Mouse (Mus musculus) stomach, postnatal 0 days (tissue): ENCODE data around the gene Rreb1. TPM values are rescaled to one million over a fixed set of nuclear protein-coding genes. Genes with fewer than 3 reads are reported as not detected.

Experiments
- ATAC-seq: fragments of 200-750 bp; cut with Nextera tagmentation; 2 replicates; pipeline ENCODE4 v1.8.0; 2017; ENCODE audit not compliant: low FRiP score, low TSS enrichment
- DNase-seq: peaks from one replicate; pipeline ENCODE4 v3.0.0-alpha.2; 2016; ENCODE audit warnings: low spot score
- H3K27ac ChIP-seq: fragments of 300-500 bp; sonication (generic); replicated peaks from 2 replicates; pipeline ENCODE4 v1.5.1; 2014; ENCODE audit warnings: mild to moderate bottlenecking, control low read depth
- H3K27me3 ChIP-seq: fragments of 300-500 bp; sonication (generic); 2 replicates; pipeline ENCODE4 v1.6.1; 2014; ENCODE audit warnings: low read length; ENCODE audit not compliant: control insufficient read depth, insufficient read depth
- H3K36me3 ChIP-seq: fragments of 300-500 bp; sonication (generic); 2 replicates; pipeline ENCODE4 v1.6.1; 2014; ENCODE audit warnings: low read length, mixed read lengths; ENCODE audit not compliant: control insufficient read depth, insufficient read depth
- H3K4me1 ChIP-seq: fragments of 300-500 bp; sonication (generic); replicated peaks from 2 replicates; pipeline ENCODE4 v1.6.1; 2014; ENCODE audit warnings: antibody characterized with exemption; ENCODE audit not compliant: control insufficient read depth, insufficient read depth
- H3K4me2 ChIP-seq: fragments of 300-500 bp; sonication (generic); replicated peaks from 2 replicates; pipeline ENCODE4 v1.6.1; 2014; ENCODE audit warnings: low read depth, mild to moderate bottlenecking, control low read depth, moderate library complexity
- H3K4me3 ChIP-seq: fragments of 300-500 bp; sonication (generic); 2 replicates; pipeline ENCODE4 v1.5.1; 2014; ENCODE audit warnings: low read depth, low read length, control low read depth
- H3K9ac ChIP-seq: fragments of 300-500 bp; sonication (generic); 2 replicates; pipeline ENCODE4 v1.6.1; 2014; ENCODE audit warnings: mild to moderate bottlenecking, low read length, control low read depth, mixed read lengths
- H3K9me3 ChIP-seq: fragments of 300-500 bp; sonication (generic); 2 replicates; pipeline ENCODE4 v1.6.1; 2016; ENCODE audit warnings: low read length; ENCODE audit not compliant: control insufficient read depth
- CTCF ChIP-seq: IDR thresholded peaks from 2 replicates; pipeline ENCODE4 v1.5.1; 2016; ENCODE audit warnings: antibody characterized with exemption, low read depth, mild to moderate bottlenecking, moderate library complexity
- EP300 ChIP-seq: optimal IDR thresholded peaks from 2 replicates; pipeline ENCODE3; 2016; ENCODE audit warnings: antibody characterized with exemption
- WGBS: fragments of 180-500 bp; shearing (Covaris S2); extraction: QIAGEN DNeasy Blood & Tissue Kit; methylation state at CpG from one replicate; pipeline ENCODE4 v1.1.7; 2014; 5-methylcytosine and 5-hydroxymethylcytosine counted together
- polyA plus RNA-seq: library from polyadenylated mRNA; unstranded; fragments of >200 nt; fragmentation: Nextera tagmentation; extraction: Ambion mirVana; gene quantifications from 2 replicates; pipeline ENCODE4 v1.2.1, GENCODE M21; 2015

Gene Rreb1
- polyA plus RNA-seq, 1 experiment from 2014 or later, result 6.0 TPM

GRCm38 (mm10) chr13:37923643-37924460, 145.7 kb downstream of the Rreb1 start:
- DNase-seq (no peak), ATAC-seq (peak; percentile 60; the same call in 1 of the 2 replicates)
- WGBS, result 68% methylated on average over 10 of the region's 10 CpGs
- no peak overlapping the region for H3K9ac ChIP-seq
- H3K27ac ChIP-seq, result no peak overlapping the region
- H3K4me1 ChIP-seq, result no peaks in the 10 kb centered on the region
- H3K4me3 ChIP-seq, result no peak overlapping the region
- peaks cover 11% of the 10 kb centered on the region; the same call in 1 of the 2 replicates for H3K36me3 ChIP-seq
- no peak overlapping the region for H3K4me2 ChIP-seq
- no peaks in the 10 kb centered on the region for H3K27me3 ChIP-seq
- TF ChIP-seq CTCF, result peak; percentile 10; the same call in 1 of the 2 replicates
- TF ChIP-seq EP300, result no peak
- no peaks in the 10 kb centered on the region for H3K9me3 ChIP-seq

- DNase-seq (no peak), ATAC-seq (no peak)
- Histone ChIP-seq H3K27ac (no peak overlapping the region), H3K4me1 (no peaks in the 10 kb centered on the region), H3K4me3 (no peak overlapping the region), H3K4me2 (no peak overlapping the region), H3K9me3 (no peaks in the 10 kb centered on the region), H3K27me3 (no peaks in the 10 kb centered on the region), H3K36me3 (peaks cover 12% of the 10 kb centered on the region), H3K9ac (no peak overlapping the region)
- 55% methylated on average over 4 of the region's 4 CpGs for WGBS
- TF ChIP-seq CTCF, result no peak
- no peak for TF ChIP-seq EP300
These were observed 146.3 kb downstream of the Rreb1 start for GRCm38 (mm10) chr13:37924461-37924948.

GRCm38 (mm10) chr13:37926394-37926793, 148.2 kb downstream of the Rreb1 start:
- ATAC-seq, result no peak
- Histone ChIP-seq H3K27ac (no peak overlapping the region), H3K9me3 (no peaks in the 10 kb centered on the region), H3K9ac (no peak overlapping the region), H3K4me2 (no peak overlapping the region), H3K4me1 (no peaks in the 10 kb centered on the region), H3K36me3 (peaks cover 23% of the 10 kb centered on the region), H3K27me3 (no peaks in the 10 kb centered on the region), H3K4me3 (no peak overlapping the region)
- DNase-seq, result no peak
- TF ChIP-seq EP300 (no peak), CTCF (no peak)
- WGBS, result 95% methylated on average over 3 of the region's 3 CpGs

GRCm38 (mm10) chr13:37929532-37929931, 151.3 kb downstream of the Rreb1 start:
- Histone ChIP-seq H3K9me3 (no peaks in the 10 kb centered on the region), H3K4me2 (no peak overlapping the region), H3K27me3 (no peaks in the 10 kb centered on the region), H3K4me3 (no peak overlapping the region), H3K9ac (no peak overlapping the region), H3K27ac (no peak overlapping the region), H3K36me3 (peaks cover 37% of the 10 kb centered on the region), H3K4me1 (no peaks in the 10 kb centered on the region)
- WGBS, result 90% methylated on average over 17 of the region's 17 CpGs
- DNase-seq (no peak), ATAC-seq (no peak)
- TF ChIP-seq EP300 (no peak), CTCF (no peak)

- WGBS, result 81% methylated on average over 13 of the region's 13 CpGs
- H3K27me3 ChIP-seq, result no peaks in the 10 kb centered on the region
- H3K36me3 ChIP-seq, result peaks cover 37% of the 10 kb centered on the region
- no peak for TF ChIP-seq EP300
- no peak for TF ChIP-seq CTCF
- no peak overlapping the region for H3K4me2 ChIP-seq
- H3K9me3 ChIP-seq, result no peaks in the 10 kb centered on the region
- no peak for DNase-seq
- H3K4me3 ChIP-seq, result no peak overlapping the region
- H3K4me1 ChIP-seq, result no peaks in the 10 kb centered on the region
- ATAC-seq, result no peak; the same call in 1 of the 2 replicates
- H3K27ac ChIP-seq, result no peak overlapping the region
- no peak overlapping the region for H3K9ac ChIP-seq
These were observed 151.9 kb downstream of the Rreb1 start for GRCm38 (mm10) chr13:37930091-37930490.

GRCm38 (mm10) chr13:37930621-37931020, 152.4 kb downstream of the Rreb1 start:
- no peaks in the 10 kb centered on the region for H3K4me1 ChIP-seq
- H3K36me3 ChIP-seq, result peaks cover 37% of the 10 kb centered on the region
- H3K27me3 ChIP-seq, result no peaks in the 10 kb centered on the region
- DNase-seq (no peak), ATAC-seq (peak; percentile 19; the same call in 1 of the 2 replicates)
- WGBS, result 94% methylated on average over 23 of the region's 23 CpGs
- no peak overlapping the region for H3K4me3 ChIP-seq
- no peak overlapping the region for H3K27ac ChIP-seq
- H3K9ac ChIP-seq, result no peak overlapping the region
- no peak overlapping the region for H3K4me2 ChIP-seq
- no peaks in the 10 kb centered on the region for H3K9me3 ChIP-seq
- no peak for TF ChIP-seq CTCF
- no peak for TF ChIP-seq EP300
